8 mouse cellular contexts compared by ENCODE assay signal in genomic region chr17:42602829-42603784, GRCm38 (mm10). TPM values are rescaled to one million over a fixed set of nuclear protein-coding genes. Genes with fewer than 3 reads are reported as not detected.
DNase-seq lines count a peak whose midpoint lies in the region; ATAC-seq lines count a peak whose summit lies in the region.

No protein-coding gene starts in this region.

- H3K4me2 ChIP-seq in hindbrain, embryonic 15.5 days: no peak overlapping the region

- H3K27me3 ChIP-seq in hindbrain, embryonic 15.5 days: no peaks in the 10 kb centered on the region

- no peaks in the 10 kb centered on the region for H3K4me1 ChIP-seq in hindbrain, embryonic 15.5 days (replicated peaks)

- no peak overlapping the region for H3K9ac ChIP-seq in hindbrain, embryonic 15.5 days

- no peaks in the 10 kb centered on the region for H3K36me3 ChIP-seq in hindbrain, embryonic 15.5 days

- peak; percentile 93 for ATAC-seq in hindbrain, embryonic 15.5 days (ENCODE audit: low FRiP score, low read depth)
- ATAC-seq in activated CD4-positive, CD25-positive, alpha-beta regulatory T cell, adult 4 months: no peak

- no peaks in the 10 kb centered on the region for H3K9me3 ChIP-seq in hindbrain, embryonic 15.5 days

- WGBS in hindbrain, embryonic 15.5 days: 25% methylated on average over 15 of the region's 15 CpGs

- peak; percentile 81 for DNase-seq in ZHBTc4 (ENCODE audit: low read depth, low spot score)
- DNase-seq in cerebellum, adult 9-11 months: peak; percentile 61
- DNase-seq in frontal cortex, postnatal 14 days (ENCODE audit: low spot score in 2 of 2): peak; percentile 73 to 87
- peak; percentile 85 to 90 for DNase-seq in layer of hippocampus, postnatal 25 days (ENCODE audit: extremely low spot score in 1 of 2, low spot score in 1 of 2)
- DNase-seq in lung, postnatal 36 days: peak; percentile 53
- DNase-seq in right cerebral cortex, postnatal 10 days (ENCODE audit: low spot score in 2 of 2): peak; percentile 91 to 92

- H3K27ac ChIP-seq in hindbrain, embryonic 15.5 days (replicated peaks): no peak overlapping the region

- no peak overlapping the region for H3K4me3 ChIP-seq in hindbrain, embryonic 15.5 days

RNA-seq across cellular contexts. Expression of gene Opn5, which starts 8.1 kb away (rescaled TPM):
- 0.13 and 0.32 TPM in 2 replicates for polyA plus RNA-seq in hindbrain, embryonic 15.5 days (2015; fragmentation: Nextera tagmentation; extraction: Ambion mirVana)
- total RNA-seq in layer of hippocampus, postnatal 25 days (2021): not detected
- not detected for polyA plus RNA-seq in activated CD4-positive, CD25-positive, alpha-beta regulatory T cell, adult 4 months (2017; shearing (Covaris generic))
